Mouse (Mus musculus) spleen, adult 2 months (tissue): ENCODE data around the gene Pxn.

Source experiments
- CTCF ChIP-seq: fragments of 200-500 bp; IDR thresholded peaks from 2 replicates; pipeline ENCODE4 v1.5.1; 2011; ENCODE audit warnings: mild to moderate bottlenecking, inconsistent platforms; ENCODE audit not compliant: insufficient read depth, insufficient read length, insufficient replicate concordance; ENCODE audit errors: extremely low read depth
- POLR2A ChIP-seq: fragments of 200-500 bp; IDR thresholded peaks from 2 replicates; pipeline ENCODE4 v1.6.1; 2011; ENCODE audit warnings: low read depth, low read length, inconsistent platforms

DNA sequence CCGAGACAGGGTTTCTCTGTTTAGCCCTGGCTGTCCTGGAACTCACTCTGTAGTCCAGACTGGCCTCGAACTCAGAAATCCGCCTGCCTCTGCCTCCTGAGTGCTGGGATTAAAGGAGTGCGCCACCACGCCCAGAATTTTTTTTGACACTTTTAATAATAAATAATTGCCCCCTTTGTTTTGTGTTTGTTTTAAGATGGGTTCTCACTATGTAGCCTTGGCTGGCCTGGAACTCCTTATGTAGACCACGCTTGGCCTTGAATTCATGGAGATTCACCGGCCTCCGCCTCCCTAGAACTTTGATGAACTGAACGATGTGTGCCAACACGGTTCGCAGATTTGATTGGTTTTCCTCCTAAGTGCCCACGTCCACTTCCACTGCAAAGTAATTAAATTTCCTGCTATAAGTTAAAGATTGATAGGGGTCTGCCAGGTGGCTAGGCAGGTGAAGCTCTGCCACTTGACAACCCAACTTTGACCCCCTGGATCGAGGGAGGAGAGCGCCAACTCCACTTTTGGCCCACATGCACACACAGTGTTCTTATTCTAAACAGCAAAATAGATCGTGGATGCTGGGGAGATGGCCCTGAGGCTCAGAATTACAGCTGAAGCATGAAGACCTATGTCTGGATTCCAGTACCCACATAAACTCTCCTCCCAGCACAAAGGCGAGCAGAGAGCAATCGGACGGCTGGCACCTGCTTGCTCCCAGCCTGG lies 20.8 kb upstream of the Pxn start:
- TF ChIP-seq CTCF (no peak), POLR2A (no peak)
